Mouse (Mus musculus) cerebellum, adult 2 months (tissue): ENCODE data around the gene Mtfr1l.

Source experiments
- CTCF ChIP-seq: fragments of 200-500 bp; IDR thresholded peaks from 2 replicates; pipeline ENCODE4 v1.5.1; 2011; ENCODE audit warnings: low read depth, mild to moderate bottlenecking, control low read depth, low read length, moderate library complexity, borderline replicate concordance; ENCODE audit not compliant: insufficient read depth
- POLR2A ChIP-seq: fragments of 200-500 bp; IDR thresholded peaks from 2 replicates; pipeline ENCODE4 v1.6.1; 2011; ENCODE audit warnings: low read length, control low read depth, borderline replicate concordance; ENCODE audit not compliant: insufficient read depth

DNA sequence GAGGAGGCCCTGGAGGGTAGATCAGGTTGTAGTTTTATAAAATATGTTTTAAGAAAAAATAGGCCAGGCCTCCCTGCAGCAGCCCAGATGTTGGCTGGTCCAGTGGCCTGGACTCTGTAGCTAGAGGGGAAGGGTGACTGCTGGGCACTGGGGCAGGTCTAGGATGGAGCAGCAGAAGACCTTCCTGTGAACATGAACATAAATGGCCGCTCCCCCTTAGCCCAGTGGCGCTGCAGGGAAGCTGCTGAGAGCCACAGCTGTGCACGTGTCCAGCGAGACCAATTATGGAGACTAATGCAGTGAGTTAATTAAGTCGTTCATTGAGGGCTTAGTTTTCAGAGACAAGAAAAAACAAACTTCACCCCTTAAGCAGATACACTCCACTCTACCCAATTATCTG lies 9.4 kb downstream of the Mtfr1l start:
- TF ChIP-seq POLR2A, result no peak
- TF ChIP-seq CTCF, result no peak
